Mouse (Mus musculus): ENCODE results near the gene Slc7a6.

DNA sequence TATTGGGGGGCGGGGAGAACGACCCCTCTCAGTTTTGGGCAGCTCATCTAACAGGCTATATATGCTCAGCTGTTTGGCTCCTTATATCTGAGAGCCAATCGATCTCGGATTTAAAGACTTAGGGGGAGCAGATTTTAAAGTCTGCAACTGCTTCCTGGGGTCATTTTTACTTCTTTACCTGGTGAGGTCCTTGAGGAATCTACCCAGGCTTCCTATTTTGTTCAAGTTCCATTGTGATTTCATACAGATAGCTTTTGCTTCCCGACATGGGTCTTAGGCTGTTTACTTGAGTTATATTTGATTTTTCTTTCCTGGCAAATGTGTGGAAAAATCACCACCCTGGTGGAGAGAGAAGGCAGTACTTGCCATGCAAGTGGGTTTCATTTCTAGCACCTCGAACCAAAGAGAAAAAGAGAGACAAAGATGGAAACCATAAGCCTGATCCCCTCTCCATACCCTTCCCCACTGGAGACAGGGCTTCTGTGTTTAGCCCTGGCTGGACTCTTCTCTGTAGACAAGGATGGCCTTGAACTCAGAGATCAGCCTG is 1.4 kb downstream of the Slc7a6 start:
- no peak for TF ChIP-seq CTCF (IDR thresholded peaks at IDR 0.05; ENCODE audit: borderline replicate concordance, insufficient read depth, low read depth, low read length)
- no peak for TF ChIP-seq POLR2A (IDR thresholded peaks at IDR 0.05; ENCODE audit: borderline replicate concordance, insufficient read depth, low read length)
